Mouse (Mus musculus) adrenal gland, postnatal 14 days (tissue): ENCODE results near the gene Gjc1. TPM values are rescaled to one million over a fixed set of nuclear protein-coding genes. Genes with fewer than 3 reads are reported as not detected.

Experiments used
- DNase-seq: peaks from one replicate; pipeline ENCODE4 v3.0.0; 2021; ENCODE audit warnings: mixed read lengths
- long read RNA-seq, 2 experiments: library from polyadenylated mRNA; stranded (forward); transcript quantifications; one replicate each; pipeline ENCODE4 v2.0.0; 2021
- total RNA-seq: library from RNA; stranded (reverse); gene quantifications from 2 replicates; pipeline ENCODE4 v1.2.3, GENCODE M21; 2021

Gene Gjc1
- total RNA-seq, result 22.5 and 24.7 TPM in 2 replicates
- long read RNA-seq, experiment 1, transcript Gjc1-201 (3 exons, 1,903 nt), result major isoform, 17 of 31 reads
- long read RNA-seq, experiment 1, partial matches to known transcripts, result 0 of 31 reads
- long read RNA-seq, experiment 1, other reads (novel, unspliced or antisense), result 14 of 31 reads
- long read RNA-seq, experiment 2, transcript Gjc1-201 (3 exons, 1,903 nt), result major isoform, 11 of 22 reads
- long read RNA-seq, experiment 2, partial matches to known transcripts, result 0 of 22 reads
- long read RNA-seq, experiment 2, other reads (novel, unspliced or antisense), result 8 of 22 reads

- peak; percentile 85 for DNase-seq
These were observed at the start of gene Gjc1 for GRCm38 (mm10) chr11:102819021-102819782. Gene Gjc1, minus strand, starts transcription at chr11:102819700.

GRCm38 (mm10) chr11:102864272-102864671 is 44.8 kb upstream of the Gjc1 start:
- peak; percentile 80 for DNase-seq

- DNase-seq, result no peak
These were observed 40.4 kb upstream of the Gjc1 start for GRCm38 (mm10) chr11:102859933-102860332.

- DNase-seq, result no peak
These were observed 39.5 kb upstream of the Gjc1 start for GRCm38 (mm10) chr11:102858951-102859350.

- no peak for DNase-seq
These were observed 36.4 kb upstream of the Gjc1 start for GRCm38 (mm10) chr11:102855941-102856340.

GRCm38 (mm10) chr11:102853760-102854159 is 34.3 kb upstream of the Gjc1 start:
- no peak for DNase-seq

- peak; percentile 89 for DNase-seq
These were observed 32.4 kb upstream of the Gjc1 start for GRCm38 (mm10) chr11:102851883-102852282.

GRCm38 (mm10) chr11:102845926-102846325 is 26.4 kb upstream of the Gjc1 start:
- peak; percentile 62 for DNase-seq

- no peak for DNase-seq
These were observed 19.2 kb upstream of the Gjc1 start for GRCm38 (mm10) chr11:102838616-102839150.

GRCm38 (mm10) chr11:102838126-102838525 is 18.6 kb upstream of the Gjc1 start:
- peak; percentile 35 for DNase-seq

- no peak for DNase-seq
These were observed 17.9 kb upstream of the Gjc1 start for GRCm38 (mm10) chr11:102837385-102837784.

GRCm38 (mm10) chr11:102836146-102836545 is 16.6 kb upstream of the Gjc1 start:
- DNase-seq, result no peak

- DNase-seq, result no peak
These were observed 16.0 kb upstream of the Gjc1 start, which contains the start of gene Higd1b for GRCm38 (mm10) chr11:102835549-102835948. Gene Higd1b, plus strand, starts transcription at chr11:102835849.

- no peak for DNase-seq
These were observed 14.7 kb upstream of the Gjc1 start for GRCm38 (mm10) chr11:102834219-102834618.

- no peak for DNase-seq
These were observed 13.3 kb upstream of the Gjc1 start for GRCm38 (mm10) chr11:102832700-102833297.

- DNase-seq, result peak; percentile 83
These were observed 10.8 kb upstream of the Gjc1 start for GRCm38 (mm10) chr11:102830276-102830675.

GRCm38 (mm10) chr11:102827097-102827496 is 7.6 kb upstream of the Gjc1 start:
- no peak for DNase-seq

GRCm38 (mm10) chr11:102826476-102826875 is 7.0 kb upstream of the Gjc1 start:
- no peak for DNase-seq

GRCm38 (mm10) chr11:102821231-102821630 is 1.7 kb upstream of the Gjc1 start:
- DNase-seq, result no peak

- DNase-seq, result no peak
These were observed 932 bp upstream of the Gjc1 start for GRCm38 (mm10) chr11:102820432-102820831.

- no peak for DNase-seq
These were observed 384 bp upstream of the Gjc1 start for GRCm38 (mm10) chr11:102819783-102820385.
